Mouse (Mus musculus) adrenal gland, adult 2 months (tissue): Measurements from ENCODE around the gene Olig3. TPM values are rescaled to one million over a fixed set of nuclear protein-coding genes. Genes with fewer than 3 reads are reported as not detected.

Experiments used
- polyA plus RNA-seq: library from polyadenylated mRNA; depleted of rRNA; stranded (reverse); fragments of >200 nt; gene quantifications from 2 replicates; pipeline ENCODE4 v1.2.3, GENCODE M21; 2012; rRNA removed
- total RNA-seq, 2 experiments: library from RNA; stranded (reverse); gene quantifications; 2 replicates each; pipeline ENCODE4 v1.2.3; 2021

Olig3 gene
- total and polyA plus RNA-seq, 3 experiments: not detected

Other genes with a start within 250 kb of the Olig3 start
- 10 to 100 TPM; 43.6 to 62.7 TPM for gene Ifngr1, start 235.4 kb downstream of the Olig3 start, total RNA-seq
- 10.1 and 10.7 TPM in 2 replicates for gene Ifngr1, start 235.4 kb downstream of the Olig3 start, polyA plus RNA-seq